Mouse (Mus musculus) midbrain, postnatal 0 days (tissue): Measurements from ENCODE around the gene 1700092M07Rik. TPM values are rescaled to one million over a fixed set of nuclear protein-coding genes. Genes with fewer than 3 reads are reported as not detected.
"Not testable (repeated sequence)": the region's sequence is repeated elsewhere in the genome, so short reads cannot be mapped to it uniquely, and the experiment has no call there.

Source experiments
- ATAC-seq: fragments of 200-750 bp; cut with Nextera tagmentation; 2 replicates; pipeline ENCODE4 v1.8.0; 2017; ENCODE audit warnings: moderate number of reproducible peaks, mild to moderate bottlenecking, moderate TSS enrichment, moderate library complexity; ENCODE audit not compliant: low FRiP score
- DNase-seq: peaks from one replicate; pipeline ENCODE4 v3.0.0-alpha.2; 2015; ENCODE audit warnings: low spot score
- H3K27ac ChIP-seq: fragments of 300-500 bp; sonication (generic); 2 replicates; pipeline ENCODE4 v1.5.1; 2014; ENCODE audit warnings: low read depth, mild to moderate bottlenecking, low read length, mixed read lengths
- H3K27me3 ChIP-seq: fragments of 300-500 bp; sonication (generic); 2 replicates; pipeline ENCODE4 v1.6.1; 2014; ENCODE audit warnings: low read length, control low read depth, mixed read lengths; ENCODE audit not compliant: insufficient read depth
- H3K36me3 ChIP-seq: fragments of 300-500 bp; sonication (generic); 2 replicates; pipeline ENCODE4 v1.6.1; 2014; ENCODE audit warnings: low read length, control low read depth, mixed read lengths; ENCODE audit not compliant: insufficient read depth
- H3K4me1 ChIP-seq: fragments of 300-500 bp; sonication (generic); 2 replicates; pipeline ENCODE4 v1.6.1; 2014; ENCODE audit warnings: mild to moderate bottlenecking, control low read depth, antibody characterized with exemption, low read length, mixed read lengths; ENCODE audit not compliant: insufficient read depth
- H3K4me2 ChIP-seq: fragments of 300-500 bp; sonication (generic); 2 replicates; pipeline ENCODE4 v1.6.1; 2014; ENCODE audit warnings: low read depth, mild to moderate bottlenecking, low read length, mixed read lengths; ENCODE audit not compliant: poor library complexity, severe bottlenecking
- H3K4me3 ChIP-seq: fragments of 300-500 bp; sonication (generic); 2 replicates; pipeline ENCODE4 v1.5.1; 2014; ENCODE audit warnings: low read depth, mild to moderate bottlenecking, low read length, moderate library complexity
- H3K9ac ChIP-seq: fragments of 300-500 bp; sonication (generic); replicated peaks from 2 replicates; pipeline ENCODE4 v1.6.1; 2014; ENCODE audit warnings: mild to moderate bottlenecking, low read length, moderate library complexity, mixed read lengths; ENCODE audit not compliant: poor library complexity, severe bottlenecking
- H3K9me3 ChIP-seq: fragments of 300-500 bp; sonication (generic); 2 replicates; pipeline ENCODE4 v1.6.1; 2016; ENCODE audit warnings: low read length, control low read depth
- CTCF ChIP-seq: IDR thresholded peaks from 2 replicates; pipeline ENCODE4 v1.5.1; 2016; ENCODE audit warnings: antibody characterized with exemption, mild to moderate bottlenecking
- WGBS: fragments of 180-500 bp; shearing (Covaris S2); extraction: QIAGEN DNeasy Blood & Tissue Kit; methylation state at CpG from one replicate; pipeline ENCODE4 v1.1.7; 2014; 5-methylcytosine and 5-hydroxymethylcytosine counted together
- polyA plus RNA-seq: library from polyadenylated mRNA; unstranded; fragments of >200 nt; fragmentation: Nextera tagmentation; extraction: Ambion mirVana; gene quantifications from 2 replicates; pipeline ENCODE4 v1.2.1, GENCODE M21; 2015
- total RNA-seq: library from RNA; depleted of rRNA; stranded (reverse); fragments of >200 nt; gene quantifications from 2 replicates; pipeline ENCODE4 v1.2.3, GENCODE M21; 2014

Gene 1700092M07Rik
- total and polyA plus RNA-seq, 2 experiments from 2014 or later: 0.64 TPM; not detected in 1

GRCm38 (mm10) chr19:8724392-8724791 is 16.1 kb upstream of the 1700092M07Rik start:
- peak overlapping the region; percentile 69 for H3K4me3 ChIP-seq
- H3K27ac ChIP-seq: no peak overlapping the region; the same call in 1 of the 2 replicates
- TF ChIP-seq CTCF: no peak
- 1% methylated on average over 2 of the region's 2 CpGs for WGBS
- peak overlapping the region; percentile 14; the same call in 1 of the 2 replicates for H3K9ac ChIP-seq
- no peaks in the 10 kb centered on the region for H3K9me3 ChIP-seq
- no peaks in the 10 kb centered on the region for H3K27me3 ChIP-seq
- ATAC-seq: no peak
- no peak for DNase-seq
- H3K4me2 ChIP-seq: peak overlapping the region; percentile 59
- peaks cover 11% of the 10 kb centered on the region; the same call in 1 of the 2 replicates for H3K36me3 ChIP-seq
- H3K4me1 ChIP-seq: peaks cover 10% of the 10 kb centered on the region; the same call in 1 of the 2 replicates

GRCm38 (mm10) chr19:8725081-8725613 is 15.4 kb upstream of the 1700092M07Rik start:
- no peak for ATAC-seq
- Histone ChIP-seq H3K27me3 (no peaks in the 10 kb centered on the region), H3K27ac (no peak overlapping the region), H3K4me2 (peak overlapping the region; percentile 59; the same call in 1 of the 2 replicates), H3K4me1 (peaks cover 10% of the 10 kb centered on the region; the same call in 1 of the 2 replicates), H3K36me3 (peaks cover 11% of the 10 kb centered on the region; the same call in 1 of the 2 replicates), H3K9ac (no peak overlapping the region; the same call in 1 of the 2 replicates), H3K9me3 (no peaks in the 10 kb centered on the region), H3K4me3 (peak overlapping the region; percentile 69; the same call in 1 of the 2 replicates)
- no peak for DNase-seq
- TF ChIP-seq CTCF: no peak
- 41% methylated on average over 4 of the region's 4 CpGs for WGBS

- no peak overlapping the region for H3K9ac ChIP-seq
- WGBS: 17% methylated on average over 3 of the region's 3 CpGs
- no peak overlapping the region for H3K4me3 ChIP-seq
- no peak for DNase-seq
- no peak for ATAC-seq
- H3K36me3 ChIP-seq: peaks cover 11% of the 10 kb centered on the region; the same call in 1 of the 2 replicates
- no peaks in the 10 kb centered on the region for H3K27me3 ChIP-seq
- TF ChIP-seq CTCF: no peak
- H3K9me3 ChIP-seq: no peaks in the 10 kb centered on the region
- H3K4me1 ChIP-seq: peaks cover 10% of the 10 kb centered on the region; the same call in 1 of the 2 replicates
- H3K27ac ChIP-seq: no peak overlapping the region
- H3K4me2 ChIP-seq: no peak overlapping the region
Measured at GRCm38 (mm10) chr19:8726609-8727390, 13.7 kb upstream of the 1700092M07Rik start.

DNA sequence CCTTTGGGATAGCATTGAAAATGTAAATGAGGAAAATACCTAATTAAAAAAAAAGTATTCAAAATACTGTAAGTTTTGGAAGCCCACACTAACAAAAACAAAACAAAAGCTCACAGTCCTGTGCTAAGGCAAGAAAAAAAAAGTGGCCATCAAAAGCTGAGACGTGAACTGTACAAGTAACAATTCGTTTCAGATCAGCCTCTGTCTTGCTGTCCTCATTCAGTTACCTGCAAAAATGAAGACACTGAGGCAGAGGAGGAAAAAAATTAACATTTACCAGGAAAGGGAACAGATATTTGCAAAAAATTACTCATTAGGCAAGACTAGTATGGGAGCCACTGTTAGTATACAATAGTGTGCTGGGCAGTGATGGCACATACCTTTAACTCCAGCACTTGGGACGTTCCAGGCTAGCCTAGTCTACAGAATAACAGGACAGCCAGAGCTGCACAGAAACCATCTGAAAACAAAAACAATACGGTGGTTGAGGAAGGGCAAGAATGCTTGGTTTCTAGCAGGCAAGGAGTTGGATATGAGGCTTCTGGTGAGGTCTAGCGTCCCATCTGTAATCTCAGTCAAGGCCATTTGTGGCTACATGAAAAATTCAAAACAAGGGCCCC is 12.9 kb upstream of the 1700092M07Rik start:
- peaks cover 11% of the 10 kb centered on the region; the same call in 1 of the 2 replicates for H3K36me3 ChIP-seq
- H3K4me2 ChIP-seq: no peak overlapping the region
- H3K4me3 ChIP-seq: no peak overlapping the region
- 28% methylated on average over 5 of the region's 5 CpGs for WGBS
- H3K27ac ChIP-seq: no peak overlapping the region
- H3K4me1 ChIP-seq: peaks cover 10% of the 10 kb centered on the region; the same call in 1 of the 2 replicates
- TF ChIP-seq CTCF: no peak
- H3K9ac ChIP-seq: no peak overlapping the region; the same call in 1 of the 2 replicates
- DNase-seq (no peak), ATAC-seq (no peak)
- no peaks in the 10 kb centered on the region for H3K27me3 ChIP-seq
- H3K9me3 ChIP-seq: no peaks in the 10 kb centered on the region

DNA sequence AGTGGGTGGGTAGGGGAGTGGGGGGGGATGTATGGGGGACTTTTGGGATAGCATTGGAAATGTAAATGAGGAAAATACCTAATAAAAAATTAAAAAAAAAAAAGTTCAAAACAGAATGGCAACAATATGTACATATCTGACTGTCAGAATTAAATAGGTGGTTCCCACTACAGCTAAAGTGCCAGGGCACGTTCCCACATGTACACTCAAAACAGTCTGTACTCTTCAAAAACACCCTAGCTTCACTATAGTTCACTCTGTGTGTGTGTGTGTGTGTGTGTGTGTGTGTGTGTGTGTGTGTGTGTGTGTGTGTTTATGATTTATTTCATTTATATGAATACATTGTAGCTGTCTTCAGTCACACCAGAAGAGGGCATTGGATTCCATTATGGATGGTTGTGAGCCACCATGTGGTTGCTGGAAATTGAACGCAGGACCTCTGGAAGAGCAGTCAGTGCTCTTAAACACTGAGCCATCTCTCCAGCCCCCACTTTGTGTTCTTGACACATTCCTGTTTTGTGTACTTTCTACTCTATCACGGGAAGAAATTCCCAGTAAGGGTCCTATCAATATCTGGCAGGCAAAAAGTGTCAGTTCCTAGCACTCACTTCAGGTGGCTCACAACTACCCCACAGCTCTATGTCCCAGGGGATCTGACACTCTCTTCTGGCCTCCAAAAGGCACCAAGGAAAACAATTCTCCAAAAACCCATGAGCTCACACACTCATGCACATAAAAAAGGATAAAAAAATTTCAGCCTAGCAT is 12.0 kb upstream of the 1700092M07Rik start:
- H3K36me3 ChIP-seq: peaks cover 11% of the 10 kb centered on the region; the same call in 1 of the 2 replicates
- not testable (repeated sequence) for H3K27ac ChIP-seq, H3K27me3 ChIP-seq, ATAC-seq, H3K9me3 ChIP-seq, H3K4me3 ChIP-seq, H3K9ac ChIP-seq, H3K4me2 ChIP-seq, H3K4me1 ChIP-seq, DNase-seq
- 52% methylated on average over 3 of the region's 3 CpGs for WGBS
